Mouse (Mus musculus) myocyte (in vitro differentiated cells): Measurements from ENCODE around the gene Serpinb9.

Experiments used
- CEBPB ChIP-seq: IDR thresholded peaks from 2 replicates; pipeline ENCODE4 v1.6.1; 2011; ENCODE audit warnings: mild to moderate bottlenecking, moderate library complexity; ENCODE audit not compliant: poor library complexity, insufficient read depth, severe bottlenecking
- E2F4 ChIP-seq: IDR thresholded peaks from one replicate; pipeline ENCODE4 v1.6.1; 2011; ENCODE audit warnings: mild to moderate bottlenecking, control low read depth, moderate library complexity; ENCODE audit not compliant: insufficient read depth
- MAX ChIP-seq: IDR thresholded peaks from one replicate; pipeline ENCODE4 v1.6.1; 2011; ENCODE audit warnings: low read depth, mild to moderate bottlenecking, control low read depth
- MYOD1 ChIP-seq, 3 experiments: IDR thresholded peaks; one replicate each; pipeline ENCODE4 v1.6.1; 2011; ENCODE audit warnings: control low read depth in 2 of 3, low read depth in 2 of 3, mild to moderate bottlenecking in 2 of 3, moderate library complexity in 1 of 3; ENCODE audit not compliant: insufficient read length in 2 of 3, control insufficient read depth in 1 of 3
- MYOG ChIP-seq, 3 experiments: IDR thresholded peaks; one replicate each; pipeline ENCODE4 v1.6.1; 2011; ENCODE audit warnings: control low read depth in 2 of 3, low read depth in 2 of 3, mild to moderate bottlenecking in 2 of 3; ENCODE audit not compliant: insufficient read length in 2 of 3, control insufficient read depth in 1 of 3, insufficient read depth in 1 of 3
- POLR2A ChIP-seq: IDR thresholded peaks from one replicate; pipeline ENCODE4 v1.6.1; 2011; ENCODE audit warnings: low read depth, mild to moderate bottlenecking, control low read depth, moderate library complexity; ENCODE audit not compliant: insufficient read length
- POLR2AphosphoS2 ChIP-seq: IDR thresholded peaks from one replicate; pipeline ENCODE4 v1.6.1; 2011; ENCODE audit warnings: low read depth, control low read depth; ENCODE audit not compliant: insufficient read length
- REST ChIP-seq: IDR thresholded peaks from one replicate; pipeline ENCODE4 v1.6.1; 2011; ENCODE audit warnings: mild to moderate bottlenecking, control low read depth, moderate library complexity; ENCODE audit not compliant: insufficient read depth, insufficient read length
- SRF ChIP-seq: IDR thresholded peaks from one replicate; pipeline ENCODE4 v1.6.1; 2011; ENCODE audit warnings: low read depth; ENCODE audit not compliant: control insufficient read depth, insufficient read length
- TCF12 ChIP-seq: IDR thresholded peaks from one replicate; pipeline ENCODE4 v1.6.1; 2011; ENCODE audit warnings: mild to moderate bottlenecking, control low read depth; ENCODE audit not compliant: poor library complexity, insufficient read depth, severe bottlenecking
- TCF3 ChIP-seq: IDR thresholded peaks from one replicate; pipeline ENCODE4 v1.6.1; 2011; ENCODE audit warnings: low read depth, control low read depth; ENCODE audit not compliant: insufficient read length
- USF1 ChIP-seq: IDR thresholded peaks from one replicate; pipeline ENCODE4 v1.6.1; 2011; ENCODE audit warnings: low read depth, mild to moderate bottlenecking, control low read depth, moderate library complexity

GRCm38 (mm10) chr13:33006555-33006954 lies 3.5 kb downstream of the Serpinb9 start:
- TF ChIP-seq MYOD1 (IDR thresholded peaks at IDR 0.05; ENCODE audit: control insufficient read depth in 1 of 3, insufficient read length in 2 of 3, low read depth in 2 of 3) = no peak
- no peak for TF ChIP-seq MAX
- TF ChIP-seq MYOG (IDR thresholded peaks at IDR 0.05; ENCODE audit: control insufficient read depth in 1 of 3, insufficient read depth in 1 of 3, insufficient read length in 2 of 3, low read depth in 2 of 3) = no peak
- no peak for TF ChIP-seq POLR2A
- TF ChIP-seq TCF12 = no peak
- no peak for TF ChIP-seq POLR2AphosphoS2
- TF ChIP-seq E2F4 = no peak
- no peak for TF ChIP-seq USF1
- no peak for TF ChIP-seq CEBPB
- TF ChIP-seq TCF3 = no peak
- no peak for TF ChIP-seq SRF
- no peak for TF ChIP-seq REST
